Mouse (Mus musculus): ENCODE measurements around the gene Hk3. TPM values are rescaled to one million over a fixed set of nuclear protein-coding genes. Genes with fewer than 3 reads are reported as not detected.

The Hk3 gene
- total and polyA plus RNA-seq, 3 experiments = 0.84 to 1.2 (median 0.91) TPM

DNA sequence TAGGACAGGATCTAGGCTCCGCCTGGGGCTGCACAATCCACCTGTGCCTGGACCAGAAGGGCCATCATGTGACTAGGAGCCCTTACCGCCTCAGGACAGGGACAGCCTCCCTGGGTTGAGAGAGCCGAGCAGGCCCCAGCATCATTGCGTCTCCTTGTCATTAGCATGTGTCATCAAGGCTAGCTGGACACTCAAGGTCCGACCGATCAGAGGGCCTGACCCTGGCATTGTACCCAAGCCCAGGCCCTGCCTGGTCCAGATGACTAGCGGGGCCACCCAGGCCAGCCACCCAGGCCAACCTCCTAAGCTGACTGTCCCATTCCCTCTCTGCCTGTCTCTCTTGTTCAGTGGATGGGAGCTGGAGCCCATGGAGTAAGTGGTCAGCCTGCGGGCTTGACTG is 23.6 kb downstream of the Hk3 start:
- no peak for DNase-seq
- no peaks in the 10 kb centered on the region for H3K79me2 ChIP-seq (replicated peaks; ENCODE audit: control insufficient read depth, insufficient read depth, low read length)
- H3K4me1 ChIP-seq (ENCODE audit: control insufficient read depth, insufficient read depth, low read length) = no peaks in the 10 kb centered on the region; the same call in 1 of the 2 replicates
- TF ChIP-seq CTCF (IDR thresholded peaks at IDR 0.05) (no peak), POLR2A (IDR thresholded peaks at IDR 0.05; ENCODE audit: insufficient read depth, low read depth, low read length) (no peak), EP300 (IDR thresholded peaks at IDR 0.05; ENCODE audit: insufficient read depth, low read depth, low read length) (no peak)
- H3K9ac ChIP-seq (ENCODE audit: low read depth, low read length) = no peak overlapping the region
- intact Hi-C loops (cut with DNase I) = no loop called here
- no peak overlapping the region for H3K27ac ChIP-seq
- WGBS = 91% methylated on average over 8 of the region's 8 CpGs
- no peaks in the 10 kb centered on the region for H3K36me3 ChIP-seq (ENCODE audit: control insufficient read depth, insufficient read depth, low read length)
- H3K27me3 ChIP-seq (ENCODE audit: control insufficient read depth, insufficient read depth, low read length) = no peaks in the 10 kb centered on the region
- no peak overlapping the region for H3K4me3 ChIP-seq

- Histone ChIP-seq H3K4me1 (ENCODE audit: control insufficient read depth, insufficient read depth, low read length) (no peaks in the 10 kb centered on the region; the same call in 1 of the 2 replicates), H3K27ac (no peak overlapping the region), H3K36me3 (ENCODE audit: control insufficient read depth, insufficient read depth, low read length) (no peaks in the 10 kb centered on the region), H3K9ac (ENCODE audit: low read depth, low read length) (no peak overlapping the region), H3K4me3 (no peak overlapping the region), H3K79me2 (replicated peaks; ENCODE audit: control insufficient read depth, insufficient read depth, low read length) (no peaks in the 10 kb centered on the region), H3K27me3 (ENCODE audit: control insufficient read depth, insufficient read depth, low read length) (no peaks in the 10 kb centered on the region)
- WGBS = 43% methylated on average over 6 of the region's 6 CpGs
- DNase-seq = no peak
- intact Hi-C loops (cut with DNase I) = no loop called here
- no peak for TF ChIP-seq EP300 (IDR thresholded peaks at IDR 0.05; ENCODE audit: insufficient read depth, low read depth, low read length)
- no peak for TF ChIP-seq CTCF (IDR thresholded peaks at IDR 0.05)
- TF ChIP-seq POLR2A (IDR thresholded peaks at IDR 0.05; ENCODE audit: insufficient read depth, low read depth, low read length) = no peak
Measured at GRCm38 (mm10) chr13:54995161-54995560, 26.0 kb downstream of the Hk3 start.

DNA sequence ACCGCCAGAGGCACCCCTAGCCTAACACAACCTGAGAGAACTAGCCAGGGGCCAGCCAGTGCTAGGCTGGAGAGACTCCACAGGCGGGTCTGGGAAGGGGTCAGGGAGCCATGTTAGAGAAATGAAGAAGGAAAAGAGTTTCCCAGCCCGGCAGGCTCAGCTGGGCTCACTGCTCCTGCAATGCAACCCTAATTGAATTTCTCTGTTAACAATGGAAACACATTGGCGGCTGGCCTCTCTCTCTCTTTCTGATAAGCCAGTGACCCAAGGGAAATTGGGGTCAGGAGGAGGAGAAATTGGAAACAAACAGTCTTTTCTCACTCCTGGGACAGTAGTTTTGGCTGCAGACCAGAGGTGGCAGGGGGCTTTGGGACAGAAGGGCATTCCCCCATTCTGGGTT is 26.6 kb downstream of the Hk3 start:
- no peak for DNase-seq
- intact Hi-C loops (cut with DNase I) = no loop called here
- Histone ChIP-seq H3K79me2 (replicated peaks; ENCODE audit: control insufficient read depth, insufficient read depth, low read length) (no peaks in the 10 kb centered on the region), H3K27ac (no peak overlapping the region), H3K4me3 (no peak overlapping the region), H3K9ac (ENCODE audit: low read depth, low read length) (no peak overlapping the region), H3K36me3 (ENCODE audit: control insufficient read depth, insufficient read depth, low read length) (no peaks in the 10 kb centered on the region), H3K27me3 (ENCODE audit: control insufficient read depth, insufficient read depth, low read length) (no peaks in the 10 kb centered on the region), H3K4me1 (ENCODE audit: control insufficient read depth, insufficient read depth, low read length) (no peaks in the 10 kb centered on the region; the same call in 1 of the 2 replicates)
- 24% methylated on average over 4 of the region's 4 CpGs for WGBS
- TF ChIP-seq CTCF (IDR thresholded peaks at IDR 0.05) (no peak), EP300 (IDR thresholded peaks at IDR 0.05; ENCODE audit: insufficient read depth, low read depth, low read length) (no peak), POLR2A (IDR thresholded peaks at IDR 0.05; ENCODE audit: insufficient read depth, low read depth, low read length) (no peak)

DNA sequence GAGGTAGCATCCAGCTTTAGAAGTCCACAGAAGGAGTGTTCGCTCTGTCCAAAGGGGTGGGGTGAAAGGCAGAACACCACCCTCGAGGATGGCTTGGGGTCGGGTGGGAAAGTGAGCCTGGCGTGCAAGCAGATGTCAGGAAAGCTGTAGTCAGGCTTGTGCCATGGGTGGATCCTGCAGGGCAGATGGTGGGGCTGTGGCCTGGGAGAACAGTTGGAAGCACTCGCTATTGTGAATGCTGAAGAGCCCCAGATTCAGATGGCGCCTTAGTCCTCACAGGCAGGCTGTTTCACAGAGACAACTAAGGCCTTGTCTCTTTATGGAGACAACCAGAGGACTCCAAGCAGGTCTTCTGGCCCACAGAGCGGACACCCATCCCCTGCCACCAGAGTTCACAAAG is 29.0 kb downstream of the Hk3 start:
- H3K27ac ChIP-seq = no peak overlapping the region
- 88% methylated on average over 7 of the region's 7 CpGs for WGBS
- peaks cover 3% of the 10 kb centered on the region for H3K4me1 ChIP-seq (ENCODE audit: control insufficient read depth, insufficient read depth, low read length)
- no peak overlapping the region for H3K4me3 ChIP-seq
- no peak overlapping the region for H3K9ac ChIP-seq (ENCODE audit: low read depth, low read length)
- no peaks in the 10 kb centered on the region for H3K27me3 ChIP-seq (ENCODE audit: control insufficient read depth, insufficient read depth, low read length)
- intact Hi-C loops (cut with DNase I) = no loop called here
- H3K79me2 ChIP-seq (replicated peaks; ENCODE audit: control insufficient read depth, insufficient read depth, low read length) = no peaks in the 10 kb centered on the region
- H3K36me3 ChIP-seq (ENCODE audit: control insufficient read depth, insufficient read depth, low read length) = no peaks in the 10 kb centered on the region
- TF ChIP-seq CTCF (IDR thresholded peaks at IDR 0.05) (no peak), EP300 (IDR thresholded peaks at IDR 0.05; ENCODE audit: insufficient read depth, low read depth, low read length) (no peak), POLR2A (IDR thresholded peaks at IDR 0.05; ENCODE audit: insufficient read depth, low read depth, low read length) (no peak)
- DNase-seq = no peak

- intact Hi-C loops (cut with DNase I) = no loop called here
- no peak overlapping the region for H3K27ac ChIP-seq
Measured at GRCm38 (mm10) chr13:54988181-54988760, 32.9 kb downstream of the Hk3 start.

GRCm38 (mm10) chr13:54987405-54987804 is 33.8 kb downstream of the Hk3 start:
- Histone ChIP-seq H3K79me2 (replicated peaks; ENCODE audit: control insufficient read depth, insufficient read depth, low read length) (no peaks in the 10 kb centered on the region), H3K36me3 (ENCODE audit: control insufficient read depth, insufficient read depth, low read length) (no peaks in the 10 kb centered on the region), H3K9ac (ENCODE audit: low read depth, low read length) (no peak overlapping the region), H3K27ac (no peak overlapping the region), H3K4me1 (ENCODE audit: control insufficient read depth, insufficient read depth, low read length) (peaks cover 3% of the 10 kb centered on the region), H3K27me3 (ENCODE audit: control insufficient read depth, insufficient read depth, low read length) (no peaks in the 10 kb centered on the region), H3K4me3 (no peak overlapping the region)
- 82% methylated on average over 9 of the region's 9 CpGs for WGBS
- TF ChIP-seq POLR2A (IDR thresholded peaks at IDR 0.05; ENCODE audit: insufficient read depth, low read depth, low read length) (no peak), CTCF (IDR thresholded peaks at IDR 0.05) (no peak), EP300 (IDR thresholded peaks at IDR 0.05; ENCODE audit: insufficient read depth, low read depth, low read length) (no peak)
- intact Hi-C loops (cut with DNase I) = no loop called here
- no peak for DNase-seq

More at GRCm38 (mm10) chr13:54988181-54988760, 32.9 kb downstream of the Hk3 start:
- peaks cover 3% of the 10 kb centered on the region for H3K4me1 ChIP-seq (ENCODE audit: control insufficient read depth, insufficient read depth, low read length)
- no peaks in the 10 kb centered on the region for H3K36me3 ChIP-seq (ENCODE audit: control insufficient read depth, insufficient read depth, low read length)
- no peak overlapping the region for H3K4me3 ChIP-seq
- TF ChIP-seq CTCF (IDR thresholded peaks at IDR 0.05) (no peak), EP300 (IDR thresholded peaks at IDR 0.05; ENCODE audit: insufficient read depth, low read depth, low read length) (no peak), POLR2A (IDR thresholded peaks at IDR 0.05; ENCODE audit: insufficient read depth, low read depth, low read length) (no peak)
- H3K9ac ChIP-seq (ENCODE audit: low read depth, low read length) = no peak overlapping the region
- no peak for DNase-seq
- no peaks in the 10 kb centered on the region for H3K79me2 ChIP-seq (replicated peaks; ENCODE audit: control insufficient read depth, insufficient read depth, low read length)
- no peaks in the 10 kb centered on the region for H3K27me3 ChIP-seq (ENCODE audit: control insufficient read depth, insufficient read depth, low read length)
- WGBS = 25% methylated on average over 7 of the region's 7 CpGs
